Mouse (Mus musculus) ES-E14 (cell line): Measurements from ENCODE around the gene Kcnk18. TPM values are rescaled to one million over a fixed set of nuclear protein-coding genes. Genes with fewer than 3 reads are reported as not detected.

Source experiments
- DNase-seq: peaks from one replicate; pipeline ENCODE4 v3.0.0-alpha.2; 2013; ENCODE audit warnings: low read depth, low spot score
- H3K27ac ChIP-seq: 2 replicates; pipeline ENCODE4 v1.5.1; 2012; ENCODE audit warnings: low read depth, mild to moderate bottlenecking, low read length, moderate library complexity, mixed read lengths; ENCODE audit not compliant: poor library complexity, insufficient read depth, severe bottlenecking
- H3K36me3 ChIP-seq: 2 replicates; pipeline ENCODE4 v1.6.1; 2012; ENCODE audit warnings: mild to moderate bottlenecking, low read length, moderate library complexity, mixed read lengths; ENCODE audit not compliant: control insufficient read depth, poor library complexity, insufficient read depth, severe bottlenecking
- H3K4me1 ChIP-seq, 2 experiments: fragments of 150-350 bp in 1 of 2; sonication (generic) in 1 of 2; 2 replicates each; pipeline ENCODE4 v1.6.1; 2012; ENCODE audit warnings: low read length in 2 of 2, mild to moderate bottlenecking in 1 of 2, mixed read lengths in 1 of 2; ENCODE audit not compliant: control insufficient read depth in 2 of 2, insufficient read depth in 2 of 2, poor library complexity in 1 of 2
- H3K4me3 ChIP-seq, 2 experiments: fragments of 150-350 bp in 1 of 2; sonication (generic) in 1 of 2; 2 replicates each; pipeline ENCODE4 v1.5.1; 2012; ENCODE audit warnings: low read length in 2 of 2, low read depth in 1 of 2, mild to moderate bottlenecking in 1 of 2, mixed read lengths in 1 of 2; ENCODE audit not compliant: insufficient read depth in 1 of 2, poor library complexity in 1 of 2, severe bottlenecking in 1 of 2
- H3K9ac ChIP-seq: 2 replicates; pipeline ENCODE4 v1.6.1; 2012; ENCODE audit warnings: low read depth, mild to moderate bottlenecking, low read length, mixed read lengths; ENCODE audit not compliant: poor library complexity, insufficient read depth, severe bottlenecking
- H3K9me3 ChIP-seq: fragments of 150-350 bp; sonication (generic); 2 replicates; pipeline ENCODE4 v1.6.1; 2012; ENCODE audit warnings: low read depth, mild to moderate bottlenecking, low read length; ENCODE audit not compliant: control insufficient read depth, insufficient read depth
- CHD2 ChIP-seq: IDR thresholded peaks from 2 replicates; pipeline ENCODE4 v1.6.1; 2014; ENCODE audit warnings: mild to moderate bottlenecking, low read depth, low read length, inconsistent platforms
- HCFC1 ChIP-seq: IDR thresholded peaks from 2 replicates; pipeline ENCODE4 v1.6.1; 2012; ENCODE audit warnings: low read length, inconsistent platforms, borderline replicate concordance; ENCODE audit not compliant: insufficient read depth
- MAFK ChIP-seq: IDR thresholded peaks from 2 replicates; pipeline ENCODE4 v1.6.1; 2014; ENCODE audit warnings: mild to moderate bottlenecking, low read depth, low read length, inconsistent platforms; ENCODE audit not compliant: insufficient read depth
- ZC3H11A ChIP-seq: IDR thresholded peaks from 2 replicates; pipeline ENCODE4 v1.6.1; 2012; ENCODE audit warnings: low read depth, mild to moderate bottlenecking, inconsistent platforms, low read length, borderline replicate concordance
- ZNF384 ChIP-seq: IDR thresholded peaks from 2 replicates; pipeline ENCODE4 v1.6.1; 2012; ENCODE audit warnings: low read depth, low read length, inconsistent platforms
- in situ Hi-C, 2 experiments: fragments of 600-800 bp; cut with MboI; formaldehyde crosslinking; loops; one replicate each; pipeline ENCODE4 v1.15.1; 2025; ENCODE audit warnings: low sequenced_read_pairs in 2 of 2, inconsistent platforms in 1 of 2; ENCODE audit not compliant: unreplicated experiment in 2 of 2
- total RNA-seq: library from RNA; depleted of rRNA; stranded (reverse); fragments of 300-350 nt; gene quantifications from 2 replicates; pipeline ENCODE4 v1.2.3, GENCODE M21; 2012

Gene Kcnk18
- total RNA-seq, 1 experiment = 0.18 TPM

- in situ Hi-C loops = no loop called here
- H3K27ac ChIP-seq = no peak overlapping the region
- DNase-seq = no peak
- TF ChIP-seq HCFC1 (no peak), ZNF384 (no peak), ZC3H11A (no peak), MAFK (no peak), CHD2 (no peak)
- no peak overlapping the region for H3K4me3 ChIP-seq
- no peaks in the 10 kb centered on the region; the same call in 1 of the 2 replicates for H3K36me3 ChIP-seq
- H3K9ac ChIP-seq = no peak overlapping the region
- H3K4me1 ChIP-seq = no peaks in the 10 kb centered on the region
- H3K9me3 ChIP-seq = no peaks in the 10 kb centered on the region
These were observed 23.0 kb downstream of the Kcnk18 start for GRCm38 (mm10) chr19:59241987-59242386.

GRCm38 (mm10) chr19:59243057-59243456 is 24.0 kb downstream of the Kcnk18 start:
- DNase-seq = no peak
- no peaks in the 10 kb centered on the region for H3K36me3 ChIP-seq
- no peak overlapping the region for H3K27ac ChIP-seq
- TF ChIP-seq CHD2 = no peak
- TF ChIP-seq ZNF384 = no peak
- TF ChIP-seq MAFK = no peak
- no peak for TF ChIP-seq HCFC1
- no peak for TF ChIP-seq ZC3H11A
- H3K9ac ChIP-seq = no peak overlapping the region
- H3K9me3 ChIP-seq = no peaks in the 10 kb centered on the region
- H3K4me1 ChIP-seq = no peaks in the 10 kb centered on the region
- H3K4me3 ChIP-seq = no peak overlapping the region
- in situ Hi-C loops = no loop called here

GRCm38 (mm10) chr19:59248144-59248543 is 29.1 kb downstream of the Kcnk18 start:
- in situ Hi-C loops = no loop called here
- Histone ChIP-seq H3K27ac (no peak overlapping the region), H3K4me3 (no peak overlapping the region), H3K9me3 (no peaks in the 10 kb centered on the region), H3K36me3 (no peaks in the 10 kb centered on the region), H3K9ac (no peak overlapping the region), H3K4me1 (no peaks in the 10 kb centered on the region)
- no peak for DNase-seq
- no peak for TF ChIP-seq MAFK
- no peak for TF ChIP-seq CHD2
- TF ChIP-seq HCFC1 = no peak

GRCm38 (mm10) chr19:59248553-59249286 is 29.7 kb downstream of the Kcnk18 start:
- Histone ChIP-seq H3K4me3 (no peak overlapping the region), H3K9me3 (no peaks in the 10 kb centered on the region), H3K36me3 (no peaks in the 10 kb centered on the region), H3K27ac (no peak overlapping the region), H3K4me1 (no peaks in the 10 kb centered on the region), H3K9ac (no peak overlapping the region)
- DNase-seq = no peak
- in situ Hi-C loops = no loop called here
- TF ChIP-seq ZC3H11A (no peak), CHD2 (no peak), MAFK (no peak), ZNF384 (no peak), HCFC1 (no peak)
